Mouse (Mus musculus) forebrain, embryonic 11.5 days (tissue): Measurements from ENCODE around the gene Vmn1r209. TPM values are rescaled to one million over a fixed set of nuclear protein-coding genes. Genes with fewer than 3 reads are reported as not detected.
"Not testable (repeated sequence)": the region's sequence is repeated elsewhere in the genome, so short reads cannot be mapped to it uniquely, and the experiment has no call there.

Source experiments
- ATAC-seq: fragments of 200-750 bp; cut with Nextera tagmentation; replicated peaks from 2 replicates; pipeline ENCODE4 v1.8.0; 2017; ENCODE audit warnings: moderate TSS enrichment; ENCODE audit not compliant: low FRiP score
- DNase-seq: peaks from one replicate; pipeline ENCODE4 v3.0.0-alpha.2; 2017; ENCODE audit warnings: low spot score
- H3K27ac ChIP-seq: fragments of 300-500 bp; sonication (generic); 2 replicates; pipeline ENCODE4 v1.5.1; 2014; ENCODE audit warnings: low read depth, low read length
- H3K27me3 ChIP-seq: fragments of 300-500 bp; sonication (generic); 2 replicates; pipeline ENCODE4 v1.6.1; 2014; ENCODE audit warnings: mild to moderate bottlenecking, low read length, mixed read lengths; ENCODE audit not compliant: control insufficient read depth, insufficient read depth
- H3K36me3 ChIP-seq: fragments of 300-500 bp; sonication (generic); 2 replicates; pipeline ENCODE4 v1.6.1; 2014; ENCODE audit warnings: mild to moderate bottlenecking, low read length, moderate library complexity, mixed read lengths; ENCODE audit not compliant: control insufficient read depth, insufficient read depth
- H3K4me1 ChIP-seq: fragments of 300-500 bp; sonication (generic); replicated peaks from 2 replicates; pipeline ENCODE4 v1.6.1; 2014; ENCODE audit warnings: low read length, mixed read lengths; ENCODE audit not compliant: control insufficient read depth, insufficient read depth
- H3K4me2 ChIP-seq: fragments of 300-500 bp; sonication (generic); 2 replicates; pipeline ENCODE4 v1.6.1; 2014; ENCODE audit warnings: low read depth, mild to moderate bottlenecking, low read length, moderate library complexity, mixed read lengths; ENCODE audit not compliant: severe bottlenecking
- H3K4me3 ChIP-seq: fragments of 300-500 bp; sonication (generic); 2 replicates; pipeline ENCODE4 v1.5.1; 2014; ENCODE audit warnings: low read depth, low read length
- H3K9ac ChIP-seq: fragments of 300-500 bp; sonication (generic); 2 replicates; pipeline ENCODE4 v1.6.1; 2014; ENCODE audit warnings: low read length
- H3K9me3 ChIP-seq: fragments of 300-500 bp; sonication (generic); 2 replicates; pipeline ENCODE4 v1.6.1; 2016; ENCODE audit warnings: low read length, mixed read lengths; ENCODE audit not compliant: control insufficient read depth
- WGBS: fragments of 180-500 bp; shearing (Covaris S2); extraction: QIAGEN DNeasy Blood & Tissue Kit; methylation state at CpG from one replicate; pipeline ENCODE4 v1.1.7; 2014; 5-methylcytosine and 5-hydroxymethylcytosine counted together
- polyA plus RNA-seq: library from polyadenylated mRNA; unstranded; fragments of >200 nt; fragmentation: Nextera tagmentation; extraction: Ambion mirVana; gene quantifications from 2 replicates; pipeline ENCODE4 v1.2.1, GENCODE M21; 2014

The Vmn1r209 gene
- not detected in 2 replicates for polyA plus RNA-seq

DNA sequence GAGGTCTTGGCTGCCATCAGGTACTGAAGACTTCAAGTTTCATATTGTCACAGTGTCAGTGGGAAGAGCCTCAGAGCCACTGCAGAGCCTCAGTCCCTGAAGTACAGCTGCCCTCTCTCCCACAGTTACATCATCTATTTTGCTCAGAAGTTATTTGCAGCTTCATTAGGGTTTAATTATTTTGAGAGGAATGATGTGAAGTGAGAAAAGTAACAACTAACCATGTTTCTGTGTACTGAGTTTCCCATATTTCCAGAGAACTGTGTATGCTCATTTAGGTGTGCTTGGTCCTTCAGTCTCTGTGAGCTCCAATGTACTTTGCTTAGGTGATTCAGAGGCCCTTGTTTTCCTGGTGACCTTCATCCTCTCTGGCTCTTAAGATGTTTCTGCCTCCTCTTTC is at the start of gene Vmn1r209:
Gene Vmn1r209 (minus strand): TSS at position 101 of the 400 bp plus-strand sequence.
- not testable (repeated sequence) for H3K4me1 ChIP-seq, H3K4me3 ChIP-seq

DNA sequence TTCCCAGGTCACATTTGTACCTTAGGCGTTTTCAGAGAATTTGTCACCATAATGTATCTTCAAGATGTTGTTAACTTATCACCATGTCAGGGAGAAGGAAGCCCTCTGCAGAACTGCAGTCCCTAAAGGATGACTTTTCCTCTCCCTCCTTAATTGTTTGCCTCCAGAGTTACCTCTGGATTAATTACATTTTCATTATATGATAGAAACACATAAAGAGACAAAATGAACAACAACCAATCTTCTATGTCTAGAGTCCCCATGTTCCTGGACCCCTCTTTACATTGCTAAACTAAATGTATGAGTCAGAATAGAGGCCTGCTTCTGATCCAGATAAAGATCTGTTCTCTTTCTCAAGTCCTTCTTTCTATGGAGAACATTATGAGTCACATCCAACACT is 48.0 kb upstream of the Vmn1r209 start, which contains the start of gene Vmn1r211:
Gene Vmn1r211 (minus strand): TSS at position 101 of the 400 bp plus-strand sequence.
- DNase-seq (no peak), ATAC-seq (no peak)
- 84% methylated on average over 1 of the region's 1 CpGs for WGBS
- Histone ChIP-seq H3K4me3 (no peak within 1 kb of the TSS), H3K9me3 (no peaks in the 10 kb centered on the region), H3K27me3 (no peaks in the 10 kb centered on the region), H3K36me3 (no peaks in the 10 kb centered on the region), H3K9ac (no peak within 1 kb of the TSS), H3K4me2 (no peak within 1 kb of the TSS), H3K27ac (no peak within 1 kb of the TSS), H3K4me1 (no peaks in the 10 kb centered on the region)

More for the DNA sequence above, at the start of gene Vmn1r209:
- not testable (repeated sequence) for H3K9ac ChIP-seq, H3K27me3 ChIP-seq, H3K27ac ChIP-seq, DNase-seq, H3K36me3 ChIP-seq, H3K9me3 ChIP-seq, ATAC-seq, H3K4me2 ChIP-seq

DNA sequence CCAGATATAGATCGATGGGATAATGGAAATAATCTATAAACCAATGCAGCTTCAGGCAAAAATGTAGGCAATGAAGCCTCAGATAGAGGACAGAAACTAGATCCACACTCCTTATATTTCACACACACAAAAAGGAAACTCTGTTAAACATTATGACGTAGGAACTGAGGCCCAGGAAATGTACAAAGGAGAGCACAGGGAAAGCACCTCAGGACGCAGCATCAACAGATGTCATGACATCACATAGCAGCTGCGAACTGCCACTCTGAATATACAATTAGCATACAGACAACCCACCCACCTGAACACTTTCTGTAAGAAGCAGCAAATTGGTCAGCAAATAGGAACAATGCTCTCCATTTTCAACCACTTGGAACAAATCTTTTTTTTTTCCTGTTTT is 45.3 kb upstream of the Vmn1r209 start:
- WGBS: 73% methylated on average over 4 of the region's 4 CpGs
- no peaks in the 10 kb centered on the region for H3K27me3 ChIP-seq
- DNase-seq: no peak
- H3K4me3 ChIP-seq: no peak overlapping the region
- no peak overlapping the region for H3K27ac ChIP-seq
- ATAC-seq: no peak
- no peaks in the 10 kb centered on the region for H3K4me1 ChIP-seq
- no peak overlapping the region for H3K9ac ChIP-seq
- no peaks in the 10 kb centered on the region for H3K36me3 ChIP-seq
- H3K4me2 ChIP-seq: no peak overlapping the region
- H3K9me3 ChIP-seq: no peaks in the 10 kb centered on the region

DNA sequence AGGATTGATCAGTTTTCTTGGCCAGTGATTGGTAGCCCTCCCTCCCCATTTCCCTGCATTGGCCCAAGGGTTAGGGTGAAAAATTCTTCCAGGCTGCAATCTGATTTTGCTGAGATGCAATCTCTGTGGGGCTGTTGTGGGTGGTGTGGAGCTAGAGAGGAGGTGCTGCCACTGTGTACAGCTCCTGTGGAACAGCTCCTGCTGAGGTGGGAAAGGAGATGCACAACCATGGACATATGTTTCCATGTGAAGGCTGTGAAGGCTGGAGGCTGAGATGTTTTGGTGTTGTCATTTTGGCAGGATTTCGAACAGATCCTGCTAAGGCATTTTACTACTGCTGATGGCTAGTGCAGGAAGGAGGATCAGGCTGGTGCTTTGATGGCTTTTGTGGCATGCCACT is 37.3 kb upstream of the Vmn1r209 start:
- no peak for DNase-seq
- H3K27ac ChIP-seq: no peak overlapping the region
- no peaks in the 10 kb centered on the region for H3K36me3 ChIP-seq
- no peak overlapping the region for H3K9ac ChIP-seq
- 83% methylated on average over 1 of the region's 1 CpGs for WGBS
- H3K4me3 ChIP-seq: no peak overlapping the region
- no peaks in the 10 kb centered on the region for H3K27me3 ChIP-seq
- no peak overlapping the region for H3K4me2 ChIP-seq
- H3K9me3 ChIP-seq: no peaks in the 10 kb centered on the region
- no peak for ATAC-seq
- H3K4me1 ChIP-seq: no peaks in the 10 kb centered on the region

DNA sequence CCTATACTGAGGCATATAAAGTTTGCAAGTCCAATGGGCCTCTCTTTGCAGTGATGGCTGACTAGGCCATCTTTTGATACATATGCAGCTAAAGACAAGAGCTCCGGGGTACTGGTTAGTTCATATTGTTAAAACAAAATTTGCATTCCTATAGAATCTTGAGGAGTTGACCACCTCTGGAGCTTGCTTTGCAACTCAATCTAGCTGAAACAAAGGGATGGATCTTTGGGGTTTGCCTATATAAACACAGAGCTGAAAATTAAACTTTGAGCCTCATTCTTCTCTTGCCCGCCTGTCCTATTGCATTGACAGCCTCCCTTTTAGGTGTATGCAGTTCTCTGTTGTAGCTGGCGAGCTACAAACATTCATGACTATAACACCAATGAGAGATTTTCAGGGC is 34.8 kb upstream of the Vmn1r209 start:
- H3K9me3 ChIP-seq, DNase-seq, H3K27me3 ChIP-seq, H3K4me3 ChIP-seq, H3K4me1 ChIP-seq, H3K4me2 ChIP-seq, H3K27ac ChIP-seq, ATAC-seq, H3K9ac ChIP-seq, H3K36me3 ChIP-seq: not testable (repeated sequence)
- WGBS: 53% methylated on average over 3 of the region's 3 CpGs

DNA sequence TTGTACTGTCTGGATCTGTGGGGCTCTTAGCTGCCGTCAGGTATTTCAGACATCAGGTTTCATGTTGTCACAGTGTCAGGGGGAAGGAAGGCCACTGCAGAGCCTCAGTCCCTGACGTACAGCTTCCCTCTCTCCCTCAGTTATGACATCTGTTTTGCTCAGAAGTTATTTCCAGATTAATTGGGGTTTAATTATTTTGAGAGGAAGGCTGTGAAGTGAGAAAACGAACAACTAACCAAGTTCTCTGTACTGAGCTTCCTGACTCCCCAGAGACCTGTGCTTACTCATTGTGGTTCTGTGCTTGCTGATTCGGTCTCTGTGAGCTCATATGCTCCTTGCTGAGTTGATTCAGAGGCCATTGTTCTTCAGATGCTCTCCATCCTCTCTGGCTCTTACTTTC is 21.8 kb upstream of the Vmn1r209 start, which contains the start of gene Vmn1r210:
Gene Vmn1r210 (minus strand): TSS at position 101 of the 400 bp plus-strand sequence.
- no peak within 1 kb of the TSS for H3K4me3 ChIP-seq
- no peak within 1 kb of the TSS for H3K9ac ChIP-seq
- no peaks in the 10 kb centered on the region for H3K36me3 ChIP-seq
- no peak for ATAC-seq
- no peak within 1 kb of the TSS for H3K4me2 ChIP-seq
- no peak within 1 kb of the TSS for H3K27ac ChIP-seq
- H3K9me3 ChIP-seq: no peaks in the 10 kb centered on the region
- no peak for DNase-seq
- no peaks in the 10 kb centered on the region for H3K27me3 ChIP-seq
- H3K4me1 ChIP-seq: no peaks in the 10 kb centered on the region
- 67% methylated on average over 4 of the region's 4 CpGs for WGBS

DNA sequence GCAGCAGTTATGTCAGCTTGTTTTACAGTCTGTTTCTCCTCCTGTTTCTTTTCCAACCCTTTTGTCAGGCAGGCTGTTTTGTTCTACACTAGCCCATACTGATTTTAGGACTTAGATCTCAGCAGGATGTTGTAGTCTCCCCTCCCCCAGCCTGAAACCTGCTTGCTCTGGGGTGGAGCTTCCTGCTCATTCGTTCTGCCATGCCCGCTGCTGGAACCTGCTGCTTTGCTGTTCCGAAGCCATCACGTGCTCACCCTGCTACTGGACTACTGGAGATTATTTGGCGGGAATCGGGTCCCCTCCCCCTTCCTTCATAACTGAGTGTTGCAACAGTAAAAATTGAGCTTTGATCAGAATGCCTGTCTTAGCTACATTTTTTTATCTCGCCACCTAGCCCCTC is 19.9 kb upstream of the Vmn1r209 start:
- 39% methylated on average over 7 of the region's 7 CpGs for WGBS
- not testable (repeated sequence) for H3K9ac ChIP-seq, H3K4me3 ChIP-seq, ATAC-seq, H3K9me3 ChIP-seq, H3K27me3 ChIP-seq, H3K36me3 ChIP-seq, H3K27ac ChIP-seq, DNase-seq, H3K4me1 ChIP-seq, H3K4me2 ChIP-seq

DNA sequence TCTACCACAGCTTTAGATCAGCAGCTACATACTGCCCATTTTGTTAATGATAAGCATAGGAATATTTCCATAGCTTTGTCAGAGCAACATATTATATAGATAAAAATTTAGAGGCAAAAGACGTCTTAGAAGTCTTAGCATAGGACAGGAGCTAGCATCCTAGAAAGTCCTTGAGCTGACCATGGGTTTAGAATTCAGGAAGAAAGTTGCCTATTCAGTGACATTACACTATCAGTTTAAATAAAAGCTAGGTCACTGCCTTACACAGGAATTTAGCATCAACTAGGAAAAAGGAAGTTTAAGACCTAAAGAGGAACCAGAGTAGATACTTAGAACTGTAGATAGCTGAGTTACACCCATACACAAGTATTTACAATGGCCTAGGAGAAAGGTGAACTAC is 12.1 kb upstream of the Vmn1r209 start:
- H3K9me3 ChIP-seq, H3K4me3 ChIP-seq, ATAC-seq, H3K36me3 ChIP-seq, DNase-seq, H3K9ac ChIP-seq, H3K4me2 ChIP-seq, H3K4me1 ChIP-seq, H3K27ac ChIP-seq, H3K27me3 ChIP-seq: not testable (repeated sequence)
- WGBS: 90% methylated on average over 1 of the region's 1 CpGs

DNA sequence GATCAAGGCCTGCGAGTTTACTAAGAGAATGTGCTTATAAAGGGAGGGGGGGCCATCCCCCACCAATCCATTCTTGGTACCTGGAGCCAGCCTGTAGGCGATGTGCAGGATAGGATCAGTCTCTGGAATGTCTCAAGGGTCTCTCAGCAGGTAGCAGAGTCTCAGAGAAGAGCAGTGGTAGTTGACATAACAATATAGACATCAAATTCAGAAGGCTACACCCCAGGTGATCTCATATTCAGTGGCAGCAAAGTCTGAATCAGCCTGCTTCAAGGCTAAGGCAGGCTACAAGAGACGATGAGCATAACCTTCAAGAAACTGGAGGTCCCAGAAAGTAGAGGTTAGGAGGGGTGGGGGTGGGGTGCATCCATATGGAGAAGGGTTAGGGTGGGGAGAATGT is 21.4 kb downstream of the Vmn1r209 start:
- not testable (repeated sequence) for DNase-seq, H3K27me3 ChIP-seq, H3K27ac ChIP-seq, H3K4me2 ChIP-seq, ATAC-seq, H3K36me3 ChIP-seq, H3K9ac ChIP-seq, H3K9me3 ChIP-seq, H3K4me1 ChIP-seq, H3K4me3 ChIP-seq
- WGBS: 82% methylated on average over 3 of the region's 3 CpGs
